Mouse (Mus musculus) MEL (cell line): ENCODE measurements at regions not wholly inside any gene's neighbourhood (a gene's known extent, or its start where the extent isn't known, plus 50 kb on each side); places are given as distances from the start of the nearest gene placed in this dataset.

ENCODE experiments used
- DNase-seq: peaks from one replicate; pipeline ENCODE4 v3.0.0; 2011; ENCODE audit warnings: low read depth, low spot score
- H3K27ac ChIP-seq: 2 replicates; pipeline ENCODE4 v1.5.1; 2012; ENCODE audit warnings: low read depth, mild to moderate bottlenecking, control low read depth, low read length, moderate library complexity; ENCODE audit not compliant: control insufficient read depth
- H3K27me3 ChIP-seq, 2 experiments: fragments of 150-350 bp in 1 of 2; sonication (generic) in 1 of 2; 2 replicates each; pipeline ENCODE4 v1.6.1; 2012; ENCODE audit warnings: low read length in 2 of 2, mild to moderate bottlenecking in 2 of 2, improper control_type of control experiment in 1 of 2, moderate library complexity in 1 of 2; ENCODE audit not compliant: insufficient read depth in 2 of 2, control insufficient read depth in 1 of 2
- H3K36me3 ChIP-seq, 2 experiments: 2 replicates each; pipeline ENCODE4 v1.6.1; 2012 to 2014; ENCODE audit warnings: low read length in 2 of 2, improper control_type of control experiment in 1 of 2, inconsistent platforms in 1 of 2, mild to moderate bottlenecking in 1 of 2; ENCODE audit not compliant: insufficient read depth in 2 of 2, control insufficient read depth in 1 of 2
- H3K4me1 ChIP-seq, 2 experiments: fragments of 150-350 bp in 1 of 2; sonication (generic) in 1 of 2; 2 replicates each; pipeline ENCODE4 v1.6.1; 2012; ENCODE audit warnings: low read length in 2 of 2, improper control_type of control experiment in 1 of 2, mild to moderate bottlenecking in 1 of 2; ENCODE audit not compliant: insufficient read depth in 2 of 2, control insufficient read depth in 1 of 2
- H3K4me3 ChIP-seq, 2 experiments: fragments of 150-350 bp in 1 of 2; sonication (generic) in 1 of 2; 2 replicates each; pipeline ENCODE4 v1.5.1; 2012; ENCODE audit warnings: low read depth in 2 of 2, low read length in 2 of 2, mild to moderate bottlenecking in 2 of 2, moderate library complexity in 2 of 2, control low read depth in 1 of 2, improper control_type of control experiment in 1 of 2; ENCODE audit not compliant: control insufficient read depth in 1 of 2, insufficient read depth in 1 of 2
- H3K79me2 ChIP-seq: 2 replicates; pipeline ENCODE4 v1.6.1; 2012; ENCODE audit warnings: mild to moderate bottlenecking, low read length, moderate library complexity; ENCODE audit not compliant: control insufficient read depth, poor library complexity, insufficient read depth
- H3K9ac ChIP-seq: 2 replicates; pipeline ENCODE4 v1.6.1; 2012; ENCODE audit warnings: low read depth, mild to moderate bottlenecking, control low read depth, low read length, moderate library complexity; ENCODE audit not compliant: control insufficient read depth, poor library complexity, severe bottlenecking
- H3K9me3 ChIP-seq: fragments of 150-350 bp; sonication (generic); replicated peaks from 2 replicates; pipeline ENCODE4 v1.6.1; 2012; ENCODE audit warnings: mild to moderate bottlenecking, low read length, improper control_type of control experiment, moderate library complexity; ENCODE audit not compliant: insufficient read depth
- BHLHE40 ChIP-seq: IDR thresholded peaks from 2 replicates; pipeline ENCODE4 v1.6.1; 2012; ENCODE audit warnings: low read depth, mild to moderate bottlenecking, inconsistent platforms, low read length, improper control_type of control experiment, borderline replicate concordance
- CHD1 ChIP-seq: IDR thresholded peaks from 2 replicates; pipeline ENCODE4 v1.6.1; 2012; ENCODE audit warnings: low read depth, mild to moderate bottlenecking, inconsistent platforms, low read length, improper control_type of control experiment
- E2F4 ChIP-seq: IDR thresholded peaks from 2 replicates; pipeline ENCODE4 v1.6.1; 2011; ENCODE audit warnings: low read depth, low read length, improper control_type of control experiment, borderline replicate concordance
- EP300 ChIP-seq, 2 experiments: IDR thresholded peaks; 2 replicates each; pipeline ENCODE4 v1.6.1; 2011; ENCODE audit warnings: improper control_type of control experiment in 2 of 2, low read length in 2 of 2, low read depth in 1 of 2, mild to moderate bottlenecking in 1 of 2
- ETS1 ChIP-seq: IDR thresholded peaks from 2 replicates; pipeline ENCODE4 v1.6.1; 2012; ENCODE audit warnings: low read depth, mild to moderate bottlenecking, inconsistent platforms, low read length, improper control_type of control experiment, moderate library complexity
- GATA1 ChIP-seq: IDR thresholded peaks from 2 replicates; pipeline ENCODE4 v1.6.1; 2011; ENCODE audit warnings: low read depth, low read length, improper control_type of control experiment
- JUND ChIP-seq: IDR thresholded peaks from 2 replicates; pipeline ENCODE4 v1.6.1; 2011; ENCODE audit warnings: low read depth, mild to moderate bottlenecking, improper control_type of control experiment, low read length
- KAT2A ChIP-seq: conservative IDR thresholded peaks from 2 replicates; pipeline ENCODE4 v1.6.1; 2012; ENCODE audit warnings: low read depth, low read length, improper control_type of control experiment, inconsistent platforms
- MAFK ChIP-seq: IDR thresholded peaks from 2 replicates; pipeline ENCODE4 v1.6.1; 2011; ENCODE audit warnings: low read depth, mild to moderate bottlenecking, low read length, improper control_type of control experiment, borderline replicate concordance
- MAZ ChIP-seq: IDR thresholded peaks from 2 replicates; pipeline ENCODE4 v1.6.1; 2012; ENCODE audit warnings: low read depth, mild to moderate bottlenecking, inconsistent platforms, low read length, improper control_type of control experiment
- MEF2A ChIP-seq: IDR thresholded peaks from 2 replicates; pipeline ENCODE4 v1.6.1; 2014; ENCODE audit warnings: low read depth, mild to moderate bottlenecking, inconsistent platforms, low read length, improper control_type of control experiment; ENCODE audit not compliant: poor library complexity, insufficient replicate concordance, severe bottlenecking; ENCODE audit errors: extremely low read depth
- MXI1 ChIP-seq: IDR thresholded peaks from 2 replicates; pipeline ENCODE4 v1.6.1; 2011; ENCODE audit warnings: mild to moderate bottlenecking, low read depth, low read length, improper control_type of control experiment
- MYC ChIP-seq: IDR thresholded peaks from 2 replicates; pipeline ENCODE4 v1.6.1; 2011; ENCODE audit warnings: low read depth, mild to moderate bottlenecking, low read length, improper control_type of control experiment, moderate library complexity
- POLR2AphosphoS2 ChIP-seq: IDR thresholded peaks from 2 replicates; pipeline ENCODE4 v1.6.1; 2011; ENCODE audit warnings: low read length, improper control_type of control experiment
- RAD21 ChIP-seq: IDR thresholded peaks from 2 replicates; pipeline ENCODE4 v1.6.1; 2011; ENCODE audit warnings: mild to moderate bottlenecking, low read depth, low read length, improper control_type of control experiment
- SIN3A ChIP-seq: IDR thresholded peaks from 2 replicates; pipeline ENCODE4 v1.6.1; 2012; ENCODE audit warnings: low read length, improper control_type of control experiment, inconsistent platforms
- SMC3 ChIP-seq: IDR thresholded peaks from 2 replicates; pipeline ENCODE4 v1.6.1; 2011; ENCODE audit warnings: low read depth, low read length, improper control_type of control experiment
- TAL1 ChIP-seq: IDR thresholded peaks from 2 replicates; pipeline ENCODE4 v1.6.1; 2012; ENCODE audit warnings: mild to moderate bottlenecking, inconsistent platforms, low read length, moderate library complexity, mixed read lengths
- TCF12 ChIP-seq: IDR thresholded peaks from 2 replicates; pipeline ENCODE4 v1.6.1; 2014; ENCODE audit warnings: low read depth, mild to moderate bottlenecking, inconsistent platforms, low read length, improper control_type of control experiment, moderate library complexity
- UBTF ChIP-seq: IDR thresholded peaks from 2 replicates; pipeline ENCODE4 v1.6.1; 2012; ENCODE audit warnings: low read depth, mild to moderate bottlenecking, inconsistent platforms, low read length, improper control_type of control experiment, moderate library complexity, borderline replicate concordance; ENCODE audit not compliant: insufficient read depth
- ZKSCAN1 ChIP-seq: IDR thresholded peaks from 2 replicates; pipeline ENCODE4 v1.6.1; 2012; ENCODE audit warnings: low read depth, mild to moderate bottlenecking, inconsistent platforms, low read length, improper control_type of control experiment, moderate library complexity

GRCm38 (mm10) chr11:31524708-31525107, 147.0 kb downstream of the Bod1 start:
- Histone ChIP-seq H3K4me1 (no peaks in the 10 kb centered on the region), H3K4me3 (no peak overlapping the region), H3K79me2 (no peaks in the 10 kb centered on the region), H3K27me3 (no peaks in the 10 kb centered on the region), H3K36me3 (no peaks in the 10 kb centered on the region), H3K9me3 (no peaks in the 10 kb centered on the region), H3K9ac (no peak overlapping the region)
- DNase-seq = no peak
- no peak for TF ChIP-seq JUND
- TF ChIP-seq BHLHE40 = no peak
- TF ChIP-seq MXI1 = no peak
- TF ChIP-seq MAZ = no peak
- TF ChIP-seq TCF12 = no peak
- TF ChIP-seq, all 39 proteins: peak for 0
- no peak overlapping the region for H3K27ac ChIP-seq

GRCm38 (mm10) chr11:31524065-31524618, 147.5 kb downstream of the Bod1 start:
- DNase-seq = no peak
- H3K79me2 ChIP-seq = no peaks in the 10 kb centered on the region
- no peaks in the 10 kb centered on the region for H3K9me3 ChIP-seq
- H3K4me1 ChIP-seq = no peaks in the 10 kb centered on the region
- H3K27me3 ChIP-seq = no peaks in the 10 kb centered on the region
- no peak overlapping the region for H3K9ac ChIP-seq
- H3K36me3 ChIP-seq = no peaks in the 10 kb centered on the region
- H3K4me3 ChIP-seq = no peak overlapping the region
- H3K27ac ChIP-seq = no peak overlapping the region
- no peak for TF ChIP-seq TAL1
- TF ChIP-seq MYC = no peak
- no peak for TF ChIP-seq POLR2AphosphoS2

GRCm38 (mm10) chr11:31522127-31522526, 149.6 kb downstream of the Bod1 start:
- Histone ChIP-seq H3K36me3 (no peaks in the 10 kb centered on the region), H3K79me2 (no peaks in the 10 kb centered on the region), H3K4me3 (no peak overlapping the region), H3K4me1 (no peaks in the 10 kb centered on the region), H3K9ac (no peak overlapping the region), H3K27me3 (no peaks in the 10 kb centered on the region), H3K27ac (no peak overlapping the region), H3K9me3 (no peaks in the 10 kb centered on the region)
- DNase-seq = no peak
- TF ChIP-seq SIN3A (no peak), CHD1 (no peak)
- TF ChIP-seq, all 39 proteins: peak for 0

GRCm38 (mm10) chr11:31520909-31521308, 150.8 kb downstream of the Bod1 start:
- Histone ChIP-seq H3K79me2 (no peaks in the 10 kb centered on the region), H3K4me3 (no peak overlapping the region), H3K9me3 (no peaks in the 10 kb centered on the region), H3K9ac (no peak overlapping the region), H3K27ac (no peak overlapping the region), H3K36me3 (no peaks in the 10 kb centered on the region), H3K4me1 (no peaks in the 10 kb centered on the region), H3K27me3 (no peaks in the 10 kb centered on the region)
- DNase-seq = no peak
- no peak for TF ChIP-seq KAT2A
- no peak for TF ChIP-seq BHLHE40
- TF ChIP-seq EP300 (IDR thresholded peaks at IDR 0.05; ENCODE audit: low read depth in 1 of 2, low read length in 2 of 2) = no peak
- no peak for TF ChIP-seq UBTF
- TF ChIP-seq E2F4 = no peak
- TF ChIP-seq ZKSCAN1 = no peak
- TF ChIP-seq SMC3 = no peak
- TF ChIP-seq MAFK = no peak
- no peak for TF ChIP-seq ETS1
- no peak for TF ChIP-seq MEF2A
- TF ChIP-seq MAZ = no peak
- TF ChIP-seq CHD1 = no peak
- TF ChIP-seq GATA1 = no peak
- TF ChIP-seq RAD21 = no peak
